Mouse (Mus musculus): Measurements from ENCODE around the gene Shox2. TPM values are rescaled to one million over a fixed set of nuclear protein-coding genes. Genes with fewer than 3 reads are reported as not detected.
A peak's percentile ranks its signal among the peaks of the same experiment; 100 is the strongest.

Shox2 gene
- 12.2 and 15.2 TPM in 2 replicates for polyA plus RNA-seq (2015; fragmentation: Nextera tagmentation; extraction: Ambion mirVana)

DNA sequence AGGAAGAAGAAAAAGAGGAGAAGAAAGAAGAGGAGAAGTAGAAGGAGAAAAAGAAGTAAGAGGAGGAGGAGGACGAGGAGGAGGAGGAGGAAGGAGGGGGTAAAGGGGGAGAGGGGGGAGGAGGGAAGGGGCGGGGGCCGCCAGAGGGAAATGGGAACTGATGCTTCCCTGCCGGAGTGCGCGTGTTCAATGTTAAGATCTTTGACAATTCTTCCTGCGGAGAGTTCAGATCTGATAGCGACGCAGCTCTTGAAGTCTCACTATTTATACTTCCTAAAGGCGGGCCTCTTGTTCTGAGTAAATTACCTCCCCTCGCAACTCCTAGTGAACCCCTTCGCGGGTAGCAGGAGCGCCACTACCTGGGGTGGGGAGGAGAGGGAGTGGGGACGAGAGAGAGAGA is at the start of gene Shox2:
Gene Shox2, minus strand, starts transcription at position 66 of the 400 bp plus-strand sequence.
- ATAC-seq = no peak
- Histone ChIP-seq H3K9ac (peak within 1 kb of the TSS; percentile 45), H3K27ac (no peak within 1 kb of the TSS)

DNA sequence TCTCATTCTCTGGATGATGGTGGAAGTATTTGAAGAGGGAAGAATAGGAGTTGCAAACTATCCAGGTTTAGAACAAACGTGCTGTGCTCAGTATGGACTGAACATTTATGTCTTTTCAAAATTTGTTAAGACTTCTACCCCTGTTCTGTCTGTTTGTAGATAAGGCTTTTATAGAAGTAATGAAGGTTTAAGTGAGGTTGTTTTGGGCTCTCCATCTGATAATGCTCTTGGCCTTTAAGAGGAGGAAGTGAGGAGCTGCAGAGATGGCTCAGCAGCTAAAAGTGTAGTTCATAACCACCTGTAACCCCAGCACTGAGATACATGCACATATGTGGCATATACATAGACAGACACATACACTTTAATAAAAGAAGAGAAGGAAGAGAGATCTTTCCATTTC is 15.2 kb upstream of the Shox2 start:
- H3K27ac ChIP-seq = no peak overlapping the region
- H3K27me3 ChIP-seq = no peaks in the 10 kb centered on the region
- WGBS = 91% methylated on average over 1 of the region's 1 CpGs
- no peaks in the 10 kb centered on the region for H3K9me3 ChIP-seq (replicated peaks)
- H3K4me2 ChIP-seq = no peak overlapping the region
- H3K36me3 ChIP-seq (ENCODE audit: poor library complexity, severe bottlenecking) = peaks cover 29% of the 10 kb centered on the region
- no peaks in the 10 kb centered on the region for H3K4me1 ChIP-seq
- H3K9ac ChIP-seq = no peak overlapping the region
- no peak for ATAC-seq
- H3K4me3 ChIP-seq = no peak overlapping the region

More for the DNA sequence above, at the start of gene Shox2:
- H3K4me2 ChIP-seq = peak within 1 kb of the TSS; percentile 61
- H3K4me1 ChIP-seq = peaks cover 35% of the 10 kb centered on the region
- peak within 1 kb of the TSS; percentile 41 for H3K4me3 ChIP-seq
- H3K27me3 ChIP-seq = peaks cover 77% of the 10 kb centered on the region
- no peaks in the 10 kb centered on the region for H3K9me3 ChIP-seq (replicated peaks)
- H3K36me3 ChIP-seq (ENCODE audit: poor library complexity, severe bottlenecking) = no peaks in the 10 kb centered on the region
- WGBS = under 1% methylated on average over 15 of the region's 15 CpGs

GRCm38 (mm10) chr3:66986287-66986560 is 4.7 kb upstream of the Shox2 start:
- no peak for ATAC-seq
- peaks cover 23% of the 10 kb centered on the region for H3K4me1 ChIP-seq
- H3K4me3 ChIP-seq = peak overlapping the region; percentile 83
- H3K27ac ChIP-seq = no peak overlapping the region
- peaks cover 32% of the 10 kb centered on the region for H3K27me3 ChIP-seq
- peak overlapping the region; percentile 85 for H3K9ac ChIP-seq
- no peaks in the 10 kb centered on the region for H3K9me3 ChIP-seq (replicated peaks)
- no peaks in the 10 kb centered on the region for H3K36me3 ChIP-seq (ENCODE audit: poor library complexity, severe bottlenecking)
- peak overlapping the region; percentile 68 for H3K4me2 ChIP-seq
- WGBS = 3% methylated on average over 1 of the region's 1 CpGs

- peaks cover 28% of the 10 kb centered on the region for H3K4me1 ChIP-seq
- H3K4me3 ChIP-seq = peak overlapping the region; percentile 83
- H3K36me3 ChIP-seq (ENCODE audit: poor library complexity, severe bottlenecking) = no peaks in the 10 kb centered on the region
- H3K9me3 ChIP-seq (replicated peaks) = no peaks in the 10 kb centered on the region
- peak overlapping the region; percentile 68 for H3K4me2 ChIP-seq
- under 1% methylated on average over 60 of the region's 60 CpGs for WGBS
- ATAC-seq = peak; percentile 96
- peaks cover 37% of the 10 kb centered on the region for H3K27me3 ChIP-seq
- H3K9ac ChIP-seq = peak overlapping the region; percentile 85
- 0 out of 2 replicates have a peak overlapping the region, but pooled peaks have one; percentile 31 for H3K27ac ChIP-seq
These were observed 4.1 kb upstream of the Shox2 start for GRCm38 (mm10) chr3:66985539-66986286.

GRCm38 (mm10) chr3:66983481-66983880 is 1.9 kb upstream of the Shox2 start:
- 19% methylated on average over 3 of the region's 3 CpGs for WGBS
- H3K4me3 ChIP-seq = no peak overlapping the region
- no peaks in the 10 kb centered on the region for H3K9me3 ChIP-seq (replicated peaks)
- peaks cover 60% of the 10 kb centered on the region for H3K27me3 ChIP-seq
- no peak overlapping the region for H3K27ac ChIP-seq
- no peaks in the 10 kb centered on the region for H3K36me3 ChIP-seq (ENCODE audit: poor library complexity, severe bottlenecking)
- H3K4me1 ChIP-seq = peaks cover 34% of the 10 kb centered on the region
- no peak for ATAC-seq
- H3K4me2 ChIP-seq = no peak overlapping the region
- no peak overlapping the region for H3K9ac ChIP-seq

DNA sequence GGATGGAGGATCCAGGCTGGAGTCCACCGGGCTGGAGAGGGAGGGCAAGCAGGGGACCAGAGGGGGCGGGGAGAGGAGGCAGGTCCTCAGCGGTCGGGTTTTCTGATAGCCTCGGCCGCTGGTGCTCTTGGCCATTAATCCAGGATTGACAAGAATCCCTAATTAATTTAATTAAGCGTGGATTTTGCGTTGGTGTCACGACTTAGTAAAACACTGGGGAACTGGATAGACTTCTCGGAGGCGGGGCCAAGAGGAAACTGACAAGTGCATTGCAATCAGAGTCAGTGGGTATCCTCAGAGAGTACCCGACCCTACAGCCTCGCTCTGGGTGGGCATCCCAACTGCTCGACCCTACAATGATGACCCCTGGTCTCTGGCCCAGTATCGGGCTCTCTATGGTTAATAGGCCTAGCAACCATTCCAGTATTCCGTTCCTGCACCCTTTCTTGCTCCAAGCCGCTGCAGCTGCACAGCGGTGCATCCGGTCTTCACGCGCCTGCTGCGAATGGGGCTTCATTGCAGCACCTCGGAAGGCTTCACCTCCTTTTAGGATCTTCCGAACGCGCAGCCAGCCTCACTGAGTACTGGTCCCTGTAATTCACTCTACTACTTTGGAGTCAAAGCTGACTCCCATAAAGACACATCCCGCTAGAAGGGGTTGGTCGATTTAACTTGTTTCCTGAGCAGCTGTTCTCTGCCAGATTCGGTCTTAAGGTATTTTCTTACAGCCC is 775 bp upstream of the Shox2 start:
- no peaks in the 10 kb centered on the region for H3K9me3 ChIP-seq (replicated peaks)
- peak overlapping the region; percentile 41 for H3K4me3 ChIP-seq
- no peak overlapping the region for H3K27ac ChIP-seq
- no peaks in the 10 kb centered on the region for H3K36me3 ChIP-seq (ENCODE audit: poor library complexity, severe bottlenecking)
- WGBS = 0% methylated on average over 29 of the region's 29 CpGs
- no peak for ATAC-seq
- H3K9ac ChIP-seq = no peak overlapping the region
- peaks cover 71% of the 10 kb centered on the region for H3K27me3 ChIP-seq
- H3K4me2 ChIP-seq = peak overlapping the region; percentile 61
- H3K4me1 ChIP-seq = peaks cover 35% of the 10 kb centered on the region

GRCm38 (mm10) chr3:66981101-66981661 is 390 bp downstream of the Shox2 start, which contains the start of gene Rsrc1:
TSS of gene Rsrc1 (plus strand) at chr3:66981390.
- Histone ChIP-seq H3K27ac (no peak within 1 kb of the TSS), H3K36me3 (ENCODE audit: poor library complexity, severe bottlenecking) (no peaks in the 10 kb centered on the region), H3K9me3 (replicated peaks) (no peaks in the 10 kb centered on the region), H3K9ac (peak within 1 kb of the TSS; percentile 45), H3K27me3 (peaks cover 81% of the 10 kb centered on the region), H3K4me1 (peaks cover 29% of the 10 kb centered on the region), H3K4me3 (peak within 1 kb of the TSS; percentile 41), H3K4me2 (peak within 1 kb of the TSS; percentile 61)
- under 1% methylated on average over 40 of the region's 62 CpGs for WGBS
- peak; percentile 8; the same call in 1 of the 2 replicates for ATAC-seq

GRCm38 (mm10) chr3:66980111-66980975 is 1.2 kb downstream of the Shox2 start:
- peaks cover 87% of the 10 kb centered on the region for H3K27me3 ChIP-seq

GRCm38 (mm10) chr3:66979491-66979890 is 2.1 kb downstream of the Shox2 start:
- Histone ChIP-seq H3K4me1 (peaks cover 28% of the 10 kb centered on the region), H3K27me3 (peaks cover 92% of the 10 kb centered on the region), H3K4me3 (peak overlapping the region; percentile 26; the same call in 1 of the 2 replicates), H3K9ac (no peak overlapping the region), H3K36me3 (ENCODE audit: poor library complexity, severe bottlenecking) (no peaks in the 10 kb centered on the region), H3K27ac (no peak overlapping the region), H3K4me2 (peak overlapping the region; percentile 13; the same call in 1 of the 2 replicates), H3K9me3 (replicated peaks) (no peaks in the 10 kb centered on the region)
- 5% methylated on average over 9 of the region's 9 CpGs for WGBS
- ATAC-seq = no peak

More at GRCm38 (mm10) chr3:66980111-66980975, 1.2 kb downstream of the Shox2 start:
- no peaks in the 10 kb centered on the region for H3K9me3 ChIP-seq (replicated peaks)
- no peak for ATAC-seq
- H3K4me3 ChIP-seq = peak overlapping the region; percentile 41
- H3K9ac ChIP-seq = peak overlapping the region; percentile 45
- WGBS = 2% methylated on average over 29 of the region's 29 CpGs
- peak overlapping the region; percentile 61 for H3K4me2 ChIP-seq
- no peaks in the 10 kb centered on the region for H3K36me3 ChIP-seq (ENCODE audit: poor library complexity, severe bottlenecking)
- peaks cover 28% of the 10 kb centered on the region for H3K4me1 ChIP-seq
- no peak overlapping the region for H3K27ac ChIP-seq

- Histone ChIP-seq H3K36me3 (ENCODE audit: poor library complexity, severe bottlenecking) (no peaks in the 10 kb centered on the region), H3K9me3 (replicated peaks) (no peaks in the 10 kb centered on the region), H3K9ac (peak overlapping the region; percentile 34; the same call in 1 of the 2 replicates), H3K4me2 (peak overlapping the region; percentile 33), H3K4me3 (peak overlapping the region; percentile 26), H3K4me1 (peaks cover 30% of the 10 kb centered on the region), H3K27ac (no peak overlapping the region), H3K27me3 (peaks cover 92% of the 10 kb centered on the region)
- ATAC-seq = 0 out of 2 replicates have a peak, but pooled peaks have one; percentile 5
- under 1% methylated on average over 45 of the region's 45 CpGs for WGBS
These were observed 2.9 kb downstream of the Shox2 start for GRCm38 (mm10) chr3:66978457-66979381.

Measured in forebrain, embryonic 13.5 days (tissue).